Mouse (Mus musculus): ENCODE results near the gene Gm36176. TPM values are rescaled to one million over a fixed set of nuclear protein-coding genes. Genes with fewer than 3 reads are reported as not detected.

Gm36176 gene
- total and polyA plus RNA-seq, 2 experiments from 2014 or later: not detected

GRCm38 (mm10) chr10:77811743-77812142 lies 34.9 kb upstream of the Gm36176 start, which contains the start of gene Gm9507:
Gm9507 (minus strand) TSS chr10:77811843.
- TF ChIP-seq CTCF (IDR thresholded peaks at IDR 0.05; ENCODE audit: low read depth) (no peak), EP300 (IDR thresholded peaks at IDR 0.05; ENCODE audit: low read depth) (no peak)
- Histone ChIP-seq H3K9me3 (replicated peaks; ENCODE audit: control insufficient read depth, low read length) (no peaks in the 10 kb centered on the region), H3K9ac (replicated peaks; ENCODE audit: low read depth, low read length) (no peak within 1 kb of the TSS), H3K4me3 (ENCODE audit: low read depth, low read length) (no peak within 1 kb of the TSS), H3K4me1 (ENCODE audit: control insufficient read depth, insufficient read depth) (no peaks in the 10 kb centered on the region), H3K27me3 (ENCODE audit: control insufficient read depth, insufficient read depth, low read length) (no peaks in the 10 kb centered on the region), H3K27ac (ENCODE audit: low read depth) (no peak within 1 kb of the TSS), H3K4me2 (ENCODE audit: low read depth, low read length) (no peak within 1 kb of the TSS), H3K36me3 (replicated peaks; ENCODE audit: control insufficient read depth, insufficient read depth, low read length) (no peaks in the 10 kb centered on the region)
- DNase-seq (ENCODE audit: low spot score) (no peak), ATAC-seq (ENCODE audit: insufficient read depth, low read depth) (no peak)
- 64% methylated on average over 5 of the region's 5 CpGs for WGBS

GRCm38 (mm10) chr10:77814382-77814781 lies 32.2 kb upstream of the Gm36176 start, which contains the start of gene Gm2696:
Gm2696 (plus strand) TSS chr10:77814682.
- 32% methylated on average over 4 of the region's 4 CpGs for WGBS
- TF ChIP-seq EP300 (IDR thresholded peaks at IDR 0.05; ENCODE audit: low read depth) (no peak), CTCF (IDR thresholded peaks at IDR 0.05; ENCODE audit: low read depth) (no peak)
- no peak for ATAC-seq (ENCODE audit: insufficient read depth, low read depth)

GRCm38 (mm10) chr10:77815514-77815913 lies 31.1 kb upstream of the Gm36176 start:
- Histone ChIP-seq H3K36me3 (replicated peaks; ENCODE audit: control insufficient read depth, insufficient read depth, low read length) (no peaks in the 10 kb centered on the region), H3K27me3 (ENCODE audit: control insufficient read depth, insufficient read depth, low read length) (no peaks in the 10 kb centered on the region), H3K27ac (ENCODE audit: low read depth) (no peak overlapping the region), H3K4me1 (ENCODE audit: control insufficient read depth, insufficient read depth) (no peaks in the 10 kb centered on the region), H3K4me2 (ENCODE audit: low read depth, low read length) (no peak overlapping the region), H3K9me3 (replicated peaks; ENCODE audit: control insufficient read depth, low read length) (no peaks in the 10 kb centered on the region), H3K9ac (replicated peaks; ENCODE audit: low read depth, low read length) (no peak overlapping the region), H3K4me3 (ENCODE audit: low read depth, low read length) (no peak overlapping the region)
- ATAC-seq (ENCODE audit: insufficient read depth, low read depth) (no peak), DNase-seq (ENCODE audit: low spot score) (no peak)
- 20% methylated on average over 5 of the region's 5 CpGs for WGBS
- TF ChIP-seq EP300 (IDR thresholded peaks at IDR 0.05; ENCODE audit: low read depth) (no peak), CTCF (IDR thresholded peaks at IDR 0.05; ENCODE audit: low read depth) (peak; percentile 52)

More at GRCm38 (mm10) chr10:77814382-77814781, 32.2 kb upstream of the Gm36176 start, which contains the start of gene Gm2696:
- no peak within 1 kb of the TSS for H3K4me3 ChIP-seq (ENCODE audit: low read depth, low read length)
- no peak for DNase-seq (ENCODE audit: low spot score)
- no peaks in the 10 kb centered on the region for H3K4me1 ChIP-seq (ENCODE audit: control insufficient read depth, insufficient read depth)
- H3K36me3 ChIP-seq (replicated peaks; ENCODE audit: control insufficient read depth, insufficient read depth, low read length): no peaks in the 10 kb centered on the region
- H3K27ac ChIP-seq (ENCODE audit: low read depth): no peak within 1 kb of the TSS
- H3K9ac ChIP-seq (replicated peaks; ENCODE audit: low read depth, low read length): no peak within 1 kb of the TSS
- H3K27me3 ChIP-seq (ENCODE audit: control insufficient read depth, insufficient read depth, low read length): no peaks in the 10 kb centered on the region
- no peaks in the 10 kb centered on the region for H3K9me3 ChIP-seq (replicated peaks; ENCODE audit: control insufficient read depth, low read length)
- H3K4me2 ChIP-seq (ENCODE audit: low read depth, low read length): no peak within 1 kb of the TSS

GRCm38 (mm10) chr10:77818523-77818922 lies 28.1 kb upstream of the Gm36176 start:
- no peaks in the 10 kb centered on the region for H3K27me3 ChIP-seq (ENCODE audit: control insufficient read depth, insufficient read depth, low read length)
- no peak overlapping the region for H3K4me3 ChIP-seq (ENCODE audit: low read depth, low read length)
- ATAC-seq (ENCODE audit: insufficient read depth, low read depth) (no peak), DNase-seq (ENCODE audit: low spot score) (no peak)
- no peak overlapping the region for H3K9ac ChIP-seq (replicated peaks; ENCODE audit: low read depth, low read length)
- no peak overlapping the region for H3K4me2 ChIP-seq (ENCODE audit: low read depth, low read length)
- H3K27ac ChIP-seq (ENCODE audit: low read depth): no peak overlapping the region
- no peak for TF ChIP-seq EP300 (IDR thresholded peaks at IDR 0.05; ENCODE audit: low read depth)
- no peak for TF ChIP-seq CTCF (IDR thresholded peaks at IDR 0.05; ENCODE audit: low read depth)
- WGBS: 94% methylated on average over 4 of the region's 4 CpGs
- H3K36me3 ChIP-seq (replicated peaks; ENCODE audit: control insufficient read depth, insufficient read depth, low read length): no peaks in the 10 kb centered on the region
- H3K9me3 ChIP-seq (replicated peaks; ENCODE audit: control insufficient read depth, low read length): no peaks in the 10 kb centered on the region
- H3K4me1 ChIP-seq (ENCODE audit: control insufficient read depth, insufficient read depth): no peaks in the 10 kb centered on the region

GRCm38 (mm10) chr10:77819203-77819602 lies 27.4 kb upstream of the Gm36176 start:
- H3K9ac ChIP-seq (replicated peaks; ENCODE audit: low read depth, low read length): no peak overlapping the region
- no peak for DNase-seq (ENCODE audit: low spot score)
- WGBS: 49% methylated on average over 4 of the region's 4 CpGs
- TF ChIP-seq CTCF (IDR thresholded peaks at IDR 0.05; ENCODE audit: low read depth) (no peak), EP300 (IDR thresholded peaks at IDR 0.05; ENCODE audit: low read depth) (no peak)
- ATAC-seq (ENCODE audit: insufficient read depth, low read depth): no peak
- no peak overlapping the region for H3K27ac ChIP-seq (ENCODE audit: low read depth)
- H3K36me3 ChIP-seq (replicated peaks; ENCODE audit: control insufficient read depth, insufficient read depth, low read length): no peaks in the 10 kb centered on the region
- H3K27me3 ChIP-seq (ENCODE audit: control insufficient read depth, insufficient read depth, low read length): no peaks in the 10 kb centered on the region
- H3K9me3 ChIP-seq (replicated peaks; ENCODE audit: control insufficient read depth, low read length): 0 out of 2 replicates have a peak, but pooled peaks cover 5% of the 10 kb centered on the region
- no peak overlapping the region for H3K4me3 ChIP-seq (ENCODE audit: low read depth, low read length)
- H3K4me2 ChIP-seq (ENCODE audit: low read depth, low read length): no peak overlapping the region
- no peaks in the 10 kb centered on the region for H3K4me1 ChIP-seq (ENCODE audit: control insufficient read depth, insufficient read depth)

GRCm38 (mm10) chr10:77826951-77827350 lies 19.7 kb upstream of the Gm36176 start, which contains the start of gene Krtap10-4:
Krtap10-4 (minus strand) TSS chr10:77827095.
- Histone ChIP-seq H3K4me1 (ENCODE audit: control insufficient read depth, insufficient read depth) (no peaks in the 10 kb centered on the region), H3K27me3 (ENCODE audit: control insufficient read depth, insufficient read depth, low read length) (no peaks in the 10 kb centered on the region), H3K27ac (ENCODE audit: low read depth) (no peak within 1 kb of the TSS), H3K9ac (replicated peaks; ENCODE audit: low read depth, low read length) (no peak within 1 kb of the TSS), H3K9me3 (replicated peaks; ENCODE audit: control insufficient read depth, low read length) (0 out of 2 replicates have a peak, but pooled peaks cover 5% of the 10 kb centered on the region), H3K4me3 (ENCODE audit: low read depth, low read length) (no peak within 1 kb of the TSS), H3K36me3 (replicated peaks; ENCODE audit: control insufficient read depth, insufficient read depth, low read length) (no peaks in the 10 kb centered on the region), H3K4me2 (ENCODE audit: low read depth, low read length) (no peak within 1 kb of the TSS)
- no peak for DNase-seq (ENCODE audit: low spot score)
- no peak for ATAC-seq (ENCODE audit: insufficient read depth, low read depth)
- no peak for TF ChIP-seq CTCF (IDR thresholded peaks at IDR 0.05; ENCODE audit: low read depth)
- TF ChIP-seq EP300 (IDR thresholded peaks at IDR 0.05; ENCODE audit: low read depth): no peak
- 50% methylated on average over 6 of the region's 6 CpGs for WGBS

All from heart, postnatal 0 days (tissue).